Mouse (Mus musculus) stomach, embryonic 14.5 days (tissue): ENCODE measurements around the gene Caps2. TPM values are rescaled to one million over a fixed set of nuclear protein-coding genes. Genes with fewer than 3 reads are reported as not detected.
"Not testable (repeated sequence)": the region's sequence is repeated elsewhere in the genome, so short reads cannot be mapped to it uniquely, and the experiment has no call there.

Source experiments
- ATAC-seq: fragments of 200-750 bp; cut with Nextera tagmentation; 2 replicates; pipeline ENCODE4 v1.8.0; 2017; ENCODE audit warnings: low read depth, moderate TSS enrichment; ENCODE audit not compliant: insufficient number of reproducible peaks, insufficient read depth, low FRiP score
- H3K27ac ChIP-seq: fragments of 300-500 bp; sonication (generic); 2 replicates; pipeline ENCODE4 v1.5.1; 2014; ENCODE audit warnings: mild to moderate bottlenecking, low read length, moderate library complexity, mixed read lengths
- H3K27me3 ChIP-seq: fragments of 300-500 bp; sonication (generic); 2 replicates; pipeline ENCODE4 v1.6.1; 2014; ENCODE audit warnings: low read length, control low read depth, mixed read lengths; ENCODE audit not compliant: control insufficient read depth, insufficient read depth
- H3K36me3 ChIP-seq: fragments of 300-500 bp; sonication (generic); 2 replicates; pipeline ENCODE4 v1.6.1; 2014; ENCODE audit warnings: mild to moderate bottlenecking, control low read depth, low read length, moderate library complexity, mixed read lengths; ENCODE audit not compliant: control insufficient read depth, insufficient read depth
- H3K4me1 ChIP-seq: fragments of 300-500 bp; sonication (generic); 2 replicates; pipeline ENCODE4 v1.6.1; 2014; ENCODE audit warnings: low read length, control low read depth, mixed read lengths; ENCODE audit not compliant: control insufficient read depth, insufficient read depth
- H3K4me2 ChIP-seq: fragments of 300-500 bp; sonication (generic); replicated peaks from 2 replicates; pipeline ENCODE4 v1.6.1; 2014; ENCODE audit warnings: low read depth, low read length, control low read depth
- H3K4me3 ChIP-seq: fragments of 300-500 bp; sonication (generic); 2 replicates; pipeline ENCODE4 v1.5.1; 2014; ENCODE audit warnings: low read depth, low read length, control low read depth
- H3K9ac ChIP-seq: fragments of 300-500 bp; sonication (generic); replicated peaks from 2 replicates; pipeline ENCODE4 v1.6.1; 2014; ENCODE audit warnings: low read depth, mild to moderate bottlenecking, control low read depth, low read length, moderate library complexity, mixed read lengths
- H3K9me3 ChIP-seq: fragments of 300-500 bp; sonication (generic); 2 replicates; pipeline ENCODE4 v1.6.1; 2016; ENCODE audit warnings: low read depth, low read length, control low read depth; ENCODE audit not compliant: control insufficient read depth
- WGBS: fragments of 180-500 bp; shearing (Covaris S2); extraction: QIAGEN DNeasy Blood & Tissue Kit; methylation state at CpG from one replicate; pipeline ENCODE4 v1.1.7; 2014; 5-methylcytosine and 5-hydroxymethylcytosine counted together
- polyA plus RNA-seq: library from polyadenylated mRNA; unstranded; fragments of >200 nt; fragmentation: Nextera tagmentation; extraction: Ambion mirVana; gene quantifications from 2 replicates; pipeline ENCODE4 v1.2.1, GENCODE M21; 2014

Gene Caps2
- polyA plus RNA-seq, 1 experiment from 2014 or later = 0.14 TPM

DNA sequence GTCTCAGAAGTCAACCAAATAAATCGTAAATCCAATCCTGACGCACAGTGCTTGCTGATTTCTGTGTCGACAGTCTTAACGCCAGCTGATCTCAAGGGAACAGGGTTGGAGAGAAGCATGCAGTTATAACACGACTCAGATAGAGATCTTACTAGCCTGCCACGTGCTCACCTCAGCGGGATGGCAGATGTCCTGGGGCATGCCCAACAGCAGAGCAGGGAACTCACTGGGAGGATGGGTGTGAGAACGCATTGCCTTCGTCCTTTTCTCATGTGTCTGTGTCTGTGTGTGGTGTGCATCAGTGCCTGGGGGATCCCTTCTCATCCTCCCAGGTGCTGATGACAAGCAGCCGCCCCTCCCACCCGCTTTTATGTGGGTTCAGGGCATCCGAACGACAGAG is 13.6 kb downstream of the Caps2 start:
- H3K4me2 ChIP-seq, H3K4me1 ChIP-seq, H3K27me3 ChIP-seq, H3K9me3 ChIP-seq, H3K9ac ChIP-seq, H3K27ac ChIP-seq, H3K4me3 ChIP-seq, H3K36me3 ChIP-seq, ATAC-seq: not testable (repeated sequence)
- WGBS = 21% methylated on average over 13 of the region's 13 CpGs

DNA sequence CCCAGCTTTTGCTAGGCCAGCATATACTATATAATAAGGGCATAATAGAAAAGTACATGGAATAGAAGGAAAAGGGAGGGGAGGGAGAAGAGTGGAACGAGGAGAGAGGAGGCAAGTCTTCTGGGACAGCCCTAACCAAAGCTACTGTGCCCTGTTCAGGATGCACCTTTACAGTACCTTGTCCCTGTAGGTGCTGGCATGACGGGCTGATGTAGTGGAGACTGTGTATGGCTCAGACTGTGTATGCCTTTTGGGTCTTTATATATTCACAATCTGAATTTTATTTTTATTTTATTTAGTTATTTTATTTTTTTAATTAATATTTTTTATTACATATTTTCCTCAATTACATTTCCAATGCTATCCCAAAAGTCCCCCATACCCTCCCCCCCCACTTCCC is 30.5 kb downstream of the Caps2 start:
- not testable (repeated sequence) for H3K4me1 ChIP-seq, H3K4me3 ChIP-seq, H3K4me2 ChIP-seq, H3K27me3 ChIP-seq, ATAC-seq, H3K9me3 ChIP-seq, H3K9ac ChIP-seq, H3K27ac ChIP-seq, H3K36me3 ChIP-seq
- 81% methylated on average over 2 of the region's 2 CpGs for WGBS

DNA sequence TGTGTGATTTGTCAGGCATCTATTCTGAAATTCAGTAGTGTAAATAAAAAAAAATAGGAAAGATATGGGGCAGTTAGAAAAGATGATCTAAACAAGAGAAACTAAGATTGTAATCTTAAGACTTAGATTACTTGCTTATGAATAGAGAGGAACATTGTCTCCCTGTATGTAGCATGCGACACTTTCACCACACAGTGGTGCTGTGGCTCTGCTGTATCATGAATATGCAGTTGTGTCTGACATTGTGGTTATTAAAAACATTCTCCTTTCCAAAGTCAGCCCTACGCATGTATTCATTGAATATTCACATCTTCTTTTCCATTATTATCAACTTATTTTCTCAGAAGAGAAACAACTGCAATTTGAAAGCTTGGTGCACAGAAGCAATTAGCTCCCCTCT is 40.0 kb downstream of the Caps2 start:
- WGBS = 54% methylated on average over 2 of the region's 2 CpGs
- H3K36me3 ChIP-seq = no peaks in the 10 kb centered on the region
- no peaks in the 10 kb centered on the region for H3K9me3 ChIP-seq
- H3K4me3 ChIP-seq = no peak overlapping the region
- no peak overlapping the region for H3K27ac ChIP-seq
- no peaks in the 10 kb centered on the region for H3K4me1 ChIP-seq
- H3K4me2 ChIP-seq = no peak overlapping the region
- H3K9ac ChIP-seq = no peak overlapping the region
- no peaks in the 10 kb centered on the region for H3K27me3 ChIP-seq
- no peak for ATAC-seq

DNA sequence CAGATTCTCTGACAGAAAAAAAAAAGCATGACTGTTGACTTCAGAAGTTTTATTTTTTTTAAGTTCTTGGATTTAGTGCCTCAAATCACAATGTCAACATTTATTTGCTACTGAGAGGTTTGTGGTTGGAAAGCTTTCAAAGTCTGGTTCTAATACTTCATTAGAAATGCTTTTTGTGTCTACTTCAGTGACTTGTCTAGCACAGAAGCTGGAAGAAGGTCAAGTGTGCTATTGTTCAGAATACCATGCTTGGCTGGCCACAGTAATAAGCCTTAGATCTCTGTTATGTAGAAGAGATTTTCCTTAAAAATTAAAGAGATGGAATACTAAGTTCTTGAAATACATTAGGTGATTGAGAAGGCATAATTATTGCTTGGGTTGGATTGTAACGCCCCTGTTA is 63.7 kb downstream of the Caps2 start:
- no peak for ATAC-seq
- no peak overlapping the region for H3K4me2 ChIP-seq
- H3K4me3 ChIP-seq = no peak overlapping the region
- no peaks in the 10 kb centered on the region for H3K9me3 ChIP-seq
- no peaks in the 10 kb centered on the region for H3K27me3 ChIP-seq
- no peaks in the 10 kb centered on the region for H3K36me3 ChIP-seq
- no peak overlapping the region for H3K9ac ChIP-seq
- H3K4me1 ChIP-seq = no peaks in the 10 kb centered on the region
- WGBS = 74% methylated on average over 1 of the region's 1 CpGs
- no peak overlapping the region for H3K27ac ChIP-seq

DNA sequence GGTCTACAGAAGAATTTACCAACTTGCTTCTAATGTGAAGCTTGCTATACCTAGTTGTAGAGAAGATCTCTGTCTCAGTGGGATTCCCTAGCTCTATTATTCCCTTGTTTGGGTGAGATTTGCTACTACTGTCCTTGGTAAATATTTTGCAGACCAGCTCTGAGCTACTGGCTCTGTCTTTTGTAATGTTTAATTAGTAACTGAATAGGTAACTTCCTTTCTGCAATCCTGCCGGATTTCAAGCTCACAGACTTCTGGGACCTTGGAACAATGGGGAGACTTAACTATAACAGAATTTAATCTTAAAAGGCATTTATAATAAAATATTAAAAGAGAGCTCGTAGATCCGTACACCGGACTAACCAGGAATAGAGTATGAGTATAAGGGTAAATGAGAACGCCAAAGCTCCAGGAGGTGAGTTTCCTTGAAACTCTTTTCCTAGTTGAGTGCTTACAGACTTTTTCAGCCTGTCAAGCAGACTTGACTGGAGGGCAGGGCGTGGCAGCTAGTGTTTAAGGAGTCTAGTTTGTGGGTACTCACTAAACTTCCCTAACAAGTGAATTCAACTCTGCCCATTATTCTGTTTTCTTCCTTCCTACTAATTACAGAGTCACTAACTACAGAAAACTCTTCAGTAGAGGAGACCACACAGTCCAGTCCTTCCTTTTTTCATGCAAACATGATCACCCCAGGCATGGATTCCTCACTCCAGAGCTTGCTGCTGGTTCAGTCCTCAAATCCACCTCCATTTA is 65.8 kb downstream of the Caps2 start:
- H3K4me2 ChIP-seq, H3K4me3 ChIP-seq, H3K27ac ChIP-seq, ATAC-seq, H3K4me1 ChIP-seq, H3K9me3 ChIP-seq, H3K27me3 ChIP-seq, H3K36me3 ChIP-seq, H3K9ac ChIP-seq: not testable (repeated sequence)
- 59% methylated on average over 6 of the region's 6 CpGs for WGBS

DNA sequence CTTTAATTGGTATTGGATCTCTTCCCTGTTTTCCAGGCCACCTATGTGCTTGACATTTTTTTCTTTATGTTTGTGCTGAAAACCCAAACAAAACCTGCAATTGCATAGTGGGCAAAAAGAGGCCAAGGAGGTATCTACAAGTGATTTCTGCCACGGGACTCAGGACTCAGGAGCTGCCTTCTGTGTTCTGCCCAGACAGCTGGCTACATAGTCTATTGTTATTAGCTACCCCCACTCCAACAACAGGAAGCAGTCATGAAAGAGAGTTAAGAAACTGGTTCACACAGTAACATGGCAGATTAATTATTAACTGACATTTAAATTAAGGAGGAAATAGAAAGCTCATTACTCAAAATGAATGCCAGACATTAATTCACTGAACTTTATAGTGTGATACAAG is 69.3 kb downstream of the Caps2 start:
- not testable (repeated sequence) for H3K9ac ChIP-seq, H3K4me1 ChIP-seq, H3K9me3 ChIP-seq, H3K36me3 ChIP-seq, H3K27me3 ChIP-seq, H3K27ac ChIP-seq, H3K4me2 ChIP-seq, H3K4me3 ChIP-seq
- WGBS = 23% methylated on average over 1 of the region's 1 CpGs
- ATAC-seq = peak; percentile 53; the same call in 1 of the 2 replicates

DNA sequence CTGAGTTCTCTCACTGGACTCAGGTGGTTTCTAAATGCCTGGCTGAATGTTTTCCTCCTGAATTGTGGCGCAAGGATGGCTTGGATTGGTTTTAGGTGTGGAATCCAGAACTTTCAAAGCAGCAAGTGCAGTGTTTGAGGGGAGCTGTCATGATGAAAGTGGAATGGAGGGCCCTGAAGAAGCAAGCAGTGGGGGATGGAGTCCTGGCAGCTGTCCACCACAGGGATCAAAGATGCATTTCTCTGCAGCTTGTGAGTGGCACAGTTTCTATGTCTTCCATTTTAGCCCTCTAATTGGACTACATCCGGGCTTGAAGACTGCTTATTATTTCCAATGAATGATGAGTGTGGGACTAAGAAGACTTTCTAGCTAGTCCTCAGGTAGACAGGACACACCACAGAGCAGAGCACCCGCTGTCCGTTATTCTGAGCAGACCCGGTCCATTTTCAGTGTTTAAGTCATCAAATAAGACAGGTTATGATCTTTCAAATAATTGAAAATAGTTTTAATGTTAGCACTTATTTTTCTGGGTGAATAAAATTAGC is 72.0 kb downstream of the Caps2 start:
- not testable (repeated sequence) for H3K27me3 ChIP-seq, H3K9me3 ChIP-seq, H3K9ac ChIP-seq, H3K4me1 ChIP-seq, H3K36me3 ChIP-seq, H3K4me2 ChIP-seq, H3K4me3 ChIP-seq, H3K27ac ChIP-seq, ATAC-seq
- WGBS = 79% methylated on average over 5 of the region's 5 CpGs

DNA sequence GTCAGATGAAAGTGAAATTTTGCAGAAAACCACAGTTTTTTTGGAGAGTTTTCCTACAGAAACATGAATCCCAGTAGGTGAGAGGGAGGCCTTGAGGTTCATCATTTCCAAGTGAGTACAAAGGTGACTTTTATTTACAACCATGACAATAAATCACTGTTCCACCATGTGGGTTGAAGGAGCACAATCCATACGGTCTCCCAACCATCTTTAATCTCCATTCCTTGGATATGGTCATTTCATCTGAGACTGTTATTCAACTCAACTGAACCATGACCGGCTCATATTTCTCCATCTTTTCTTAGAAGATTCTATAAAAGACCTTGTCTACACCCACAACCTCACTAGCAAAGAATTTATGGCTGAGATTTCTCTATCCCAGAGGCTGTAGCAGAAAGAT is 84.9 kb downstream of the Caps2 start:
- no peaks in the 10 kb centered on the region for H3K4me1 ChIP-seq
- ATAC-seq = no peak
- WGBS = 72% methylated on average over 2 of the region's 2 CpGs
- no peaks in the 10 kb centered on the region for H3K9me3 ChIP-seq
- H3K9ac ChIP-seq = no peak overlapping the region
- H3K27me3 ChIP-seq = no peaks in the 10 kb centered on the region
- no peak overlapping the region for H3K27ac ChIP-seq
- H3K4me2 ChIP-seq = no peak overlapping the region
- H3K4me3 ChIP-seq = no peak overlapping the region
- H3K36me3 ChIP-seq = no peaks in the 10 kb centered on the region

DNA sequence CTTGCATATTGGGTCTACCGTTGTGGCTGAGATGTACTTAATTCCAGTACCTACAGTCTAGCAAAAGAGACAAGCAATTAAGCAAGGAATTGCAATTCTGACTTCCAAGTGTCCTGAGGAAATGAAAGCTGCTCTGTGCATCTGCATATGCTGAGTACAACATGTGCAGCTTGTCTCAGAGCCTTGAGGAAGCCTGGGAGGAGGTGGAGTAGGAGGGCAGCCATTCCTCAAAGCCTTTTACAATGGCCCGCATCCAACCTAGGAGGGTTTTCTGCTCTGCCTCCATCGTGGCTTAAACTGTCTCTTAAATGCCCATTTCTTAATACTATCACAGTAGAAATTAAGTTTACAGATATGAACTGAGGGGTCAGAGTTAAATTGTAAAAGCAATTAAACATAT is 100.0 kb downstream of the Caps2 start:
- H3K4me2 ChIP-seq = no peak overlapping the region
- H3K9me3 ChIP-seq = no peaks in the 10 kb centered on the region
- 70% methylated on average over 3 of the region's 3 CpGs for WGBS
- no peaks in the 10 kb centered on the region for H3K36me3 ChIP-seq
- H3K4me3 ChIP-seq = no peak overlapping the region
- no peaks in the 10 kb centered on the region for H3K27me3 ChIP-seq
- H3K9ac ChIP-seq = no peak overlapping the region
- H3K27ac ChIP-seq = no peak overlapping the region
- ATAC-seq = no peak
- H3K4me1 ChIP-seq = no peaks in the 10 kb centered on the region
